Mouse (Mus musculus) MN1 (cell line): ENCODE data around the gene Actrt3.

ENCODE experiments used
- DNase-seq: peaks from one replicate; pipeline ENCODE4 v3.0.0-alpha.2; 2016; ENCODE audit warnings: low spot score

Gene Actrt3

GRCm38 (mm10) chr3:30599711-30600545 is at the start of gene Actrt3:
Gene Actrt3, minus strand, starts transcription at chr3:30599939.
- peak; percentile 63 for DNase-seq

GRCm38 (mm10) chr3:30648466-30648865 is 48.7 kb upstream of the Actrt3 start:
- DNase-seq: no peak

GRCm38 (mm10) chr3:30647440-30648090 is 47.8 kb upstream of the Actrt3 start, which contains the start of gene Lrrc34:
Gene Lrrc34, minus strand, starts transcription at chr3:30647869.
- DNase-seq: no peak

DNA sequence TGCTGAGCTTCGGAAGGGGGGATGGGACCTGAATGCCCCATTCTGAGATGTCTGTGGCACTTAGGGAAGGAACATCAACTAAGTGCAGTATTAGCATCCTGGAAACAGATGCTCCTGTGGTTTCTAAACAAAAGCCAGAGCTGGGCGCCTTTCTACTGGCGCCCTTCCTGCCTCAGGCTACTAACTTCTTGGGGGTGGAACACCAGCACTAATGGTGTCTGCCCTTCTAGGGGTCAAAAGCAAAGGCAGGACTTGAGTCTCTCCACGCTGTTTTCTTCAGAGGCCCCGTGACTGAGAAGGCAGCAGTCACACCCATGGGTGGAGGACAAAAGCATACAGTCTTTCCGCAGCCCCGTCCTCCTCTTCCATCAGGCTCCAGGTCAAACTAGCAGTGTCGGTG is 47.0 kb upstream of the Actrt3 start:
- DNase-seq: no peak

- no peak for DNase-seq
Measured at GRCm38 (mm10) chr3:30644207-30644606, 44.5 kb upstream of the Actrt3 start, which contains the start of gene Lrriq4. Gene Lrriq4, plus strand, starts transcription at chr3:30644507.

DNA sequence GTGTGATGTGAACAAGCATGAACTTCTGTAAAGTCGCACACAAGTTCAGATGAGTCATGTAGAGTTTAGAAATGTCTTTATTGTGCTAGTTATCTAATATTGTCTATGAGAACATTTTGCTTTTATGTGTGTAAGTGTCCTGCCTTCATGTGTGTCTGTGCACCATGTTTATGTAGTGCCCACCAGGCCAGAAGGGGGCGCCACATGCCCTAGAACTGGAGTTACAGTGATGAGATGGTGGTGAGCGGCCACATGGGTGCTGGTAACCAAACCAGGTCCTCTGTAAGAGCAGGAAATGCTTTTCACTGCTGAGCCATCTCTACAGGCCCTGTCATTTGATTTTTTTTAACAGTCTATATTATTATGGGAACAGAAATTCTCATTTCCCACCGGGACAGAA is 35.9 kb upstream of the Actrt3 start:
- DNase-seq: no peak

- no peak for DNase-seq
Measured at GRCm38 (mm10) chr3:30633681-30634080, 33.9 kb upstream of the Actrt3 start.

DNA sequence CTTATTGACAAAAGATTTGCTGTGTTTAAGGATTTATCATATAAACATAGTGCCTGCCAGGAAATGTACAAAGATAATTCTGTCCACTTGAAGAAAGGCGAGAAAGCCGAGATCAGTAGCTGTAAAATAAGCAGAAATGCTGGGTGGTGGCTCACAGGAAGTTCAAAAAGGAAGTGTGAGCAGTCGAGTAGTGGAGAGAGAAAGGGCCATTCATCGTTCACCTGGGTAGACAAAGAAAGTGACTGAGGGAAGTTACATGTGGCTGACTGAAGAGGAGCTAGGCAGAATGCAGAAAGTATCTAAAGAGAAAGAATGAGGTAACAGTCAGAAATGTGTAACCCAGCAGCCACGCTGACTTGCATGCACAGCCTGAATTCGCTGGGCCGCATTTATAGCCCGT is 20.4 kb upstream of the Actrt3 start:
- no peak for DNase-seq

DNA sequence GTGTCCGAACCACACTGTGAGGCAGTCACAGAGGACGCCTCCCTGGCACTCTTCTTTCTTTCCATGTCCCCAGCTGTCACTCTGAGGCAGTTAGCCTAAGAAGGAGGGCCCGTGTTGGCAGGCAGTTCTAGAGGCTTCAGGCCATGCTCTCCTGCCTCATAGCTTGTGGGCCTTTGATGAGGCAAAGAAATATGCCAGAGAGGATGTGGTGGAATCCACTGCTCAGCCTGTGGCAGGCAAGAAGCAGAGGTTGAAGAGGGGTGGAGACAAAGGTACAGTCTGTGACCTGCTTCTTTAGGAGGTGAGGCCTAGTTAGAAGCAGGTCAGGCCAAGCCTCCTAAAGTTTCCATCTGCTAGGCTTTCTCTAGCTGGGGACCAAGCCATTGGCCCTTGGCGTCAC is 11.2 kb upstream of the Actrt3 start:
- no peak for DNase-seq

- no peak for DNase-seq
Measured at GRCm38 (mm10) chr3:30608999-30609398, 9.3 kb upstream of the Actrt3 start.

- no peak for DNase-seq
Measured at GRCm38 (mm10) chr3:30603256-30603655, 3.5 kb upstream of the Actrt3 start.

DNA sequence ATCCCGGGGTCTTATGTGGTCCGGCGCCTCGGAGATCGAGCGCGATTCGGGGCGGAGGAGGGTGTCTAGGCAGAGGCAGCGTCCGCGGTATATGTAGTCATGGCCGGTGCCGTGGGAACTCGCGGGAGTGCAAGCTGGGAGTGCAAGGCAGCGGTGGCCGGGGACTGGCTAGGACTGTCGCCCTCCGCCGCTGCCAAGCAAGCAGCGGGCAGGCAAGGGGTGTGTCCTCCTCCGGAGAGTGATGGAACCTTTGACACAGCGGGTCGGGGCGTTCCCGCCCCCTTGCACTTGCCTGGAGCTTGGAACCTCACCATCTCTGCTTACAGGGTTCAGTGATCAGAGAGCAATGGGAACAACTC is 3.0 kb upstream of the Actrt3 start:
- DNase-seq: peak; percentile 89

GRCm38 (mm10) chr3:30602065-30602739 is 2.5 kb upstream of the Actrt3 start, which contains the start of gene Mynn:
Gene Mynn, plus strand, starts transcription at chr3:30602065.
- DNase-seq: peak; percentile 96

DNA sequence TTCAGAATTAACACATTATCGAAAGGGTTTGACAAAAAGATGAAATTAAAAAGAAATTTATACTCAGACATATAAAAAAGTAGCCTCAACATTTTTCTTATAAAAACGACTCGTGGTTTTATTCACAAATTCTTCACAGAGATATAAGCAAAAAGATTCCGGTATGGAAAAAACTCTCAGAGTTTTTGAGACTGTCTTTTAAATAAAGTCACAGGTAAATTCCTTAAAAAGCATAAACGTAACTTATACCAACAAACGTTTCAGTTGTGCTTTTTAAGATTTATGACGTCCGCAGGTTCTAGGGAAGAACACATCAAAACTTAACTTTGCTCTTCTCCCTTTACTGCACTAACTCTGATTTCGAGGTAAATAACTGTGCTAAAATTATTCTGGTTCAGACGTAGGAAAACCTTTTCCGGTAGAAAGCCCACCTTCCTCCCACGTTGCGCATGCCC is 1.9 kb upstream of the Actrt3 start:
- DNase-seq: no peak

- peak; percentile 94 for DNase-seq
Measured at GRCm38 (mm10) chr3:30601175-30601574, 1.4 kb upstream of the Actrt3 start.

GRCm38 (mm10) chr3:30600717-30601116 is 978 bp upstream of the Actrt3 start:
- DNase-seq: peak; percentile 74

DNA sequence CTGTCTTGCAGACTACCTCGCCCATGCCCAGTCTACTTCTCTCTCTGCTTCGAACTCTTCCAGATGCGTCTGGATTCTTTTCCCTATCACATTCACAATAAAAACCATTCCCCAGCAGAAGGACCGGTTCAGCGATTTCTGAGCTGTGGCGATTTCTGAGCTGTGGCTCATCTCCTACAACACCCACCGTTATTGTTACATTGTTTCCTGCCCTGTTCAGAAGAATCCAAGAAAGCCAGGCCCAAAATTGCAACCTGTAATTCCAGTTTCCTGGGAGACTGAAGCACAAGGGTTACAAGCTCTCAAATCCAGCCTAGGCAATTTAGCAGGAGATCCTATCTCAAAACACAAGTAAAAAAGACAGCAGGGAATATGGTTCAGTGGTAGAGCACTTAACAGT is 2.5 kb downstream of the Actrt3 start:
- DNase-seq: no peak

- peak; percentile 49 for DNase-seq
Measured at GRCm38 (mm10) chr3:30595111-30595832, 4.5 kb downstream of the Actrt3 start.

GRCm38 (mm10) chr3:30593719-30594485 is 5.8 kb downstream of the Actrt3 start:
- DNase-seq: peak; percentile 51

DNA sequence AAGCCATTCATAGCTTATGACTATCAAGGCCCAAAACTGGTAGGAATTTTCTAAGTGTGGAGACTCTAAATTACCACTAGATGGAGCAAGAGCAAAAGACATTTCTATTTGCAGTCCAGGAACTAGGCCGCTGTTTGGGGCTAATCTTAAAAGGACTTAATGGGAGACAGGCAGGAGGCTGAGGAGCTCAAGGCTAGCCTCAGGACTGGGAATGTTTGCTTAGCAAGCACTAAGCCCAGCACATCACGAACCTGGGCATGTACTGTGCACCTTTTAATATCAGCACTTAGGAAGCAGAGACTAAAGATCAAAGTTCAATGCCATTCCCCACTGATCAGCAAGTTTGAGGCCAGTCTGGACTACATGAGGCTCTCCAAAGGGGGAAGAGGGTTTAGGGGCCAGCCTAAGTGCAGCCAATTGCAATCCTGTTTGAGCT is 7.3 kb downstream of the Actrt3 start:
- peak; percentile 85 for DNase-seq

GRCm38 (mm10) chr3:30588865-30589264 is 10.9 kb downstream of the Actrt3 start:
- no peak for DNase-seq
